Mouse (Mus musculus) heart, embryonic 14.5 days (tissue): Measurements from ENCODE around the gene Mib2. TPM values are rescaled to one million over a fixed set of nuclear protein-coding genes. Genes with fewer than 3 reads are reported as not detected.

ENCODE experiments used
- ATAC-seq: fragments of 200-750 bp; cut with Nextera tagmentation; 2 replicates; pipeline ENCODE4 v1.8.0; 2017; ENCODE audit warnings: low read depth, moderate TSS enrichment; ENCODE audit not compliant: insufficient number of reproducible peaks, insufficient read depth, low FRiP score
- H3K27ac ChIP-seq, 2 experiments: fragments of 200-500 bp in 1 of 2; fragments of 300-500 bp in 1 of 2; sonication (generic) in 1 of 2; replicated peaks in 1 of 2; 2 replicates each; pipeline ENCODE4 v1.5.1; 2012 to 2014; ENCODE audit warnings: low read depth in 2 of 2, low read length in 2 of 2, control low read depth in 1 of 2, mild to moderate bottlenecking in 1 of 2, mixed read lengths in 1 of 2; ENCODE audit not compliant: control insufficient read depth in 1 of 2, insufficient read depth in 1 of 2
- H3K27me3 ChIP-seq: fragments of 300-500 bp; sonication (generic); 2 replicates; pipeline ENCODE4 v1.6.1; 2014; ENCODE audit warnings: mild to moderate bottlenecking, low read length, control low read depth; ENCODE audit not compliant: control insufficient read depth, insufficient read depth
- H3K36me3 ChIP-seq: fragments of 300-500 bp; sonication (generic); 2 replicates; pipeline ENCODE4 v1.6.1; 2014; ENCODE audit warnings: mild to moderate bottlenecking, control low read depth, low read length, mixed read lengths; ENCODE audit not compliant: control insufficient read depth, insufficient read depth
- H3K4me1 ChIP-seq, 2 experiments: fragments of 200-500 bp in 1 of 2; fragments of 300-500 bp in 1 of 2; sonication (generic) in 1 of 2; 2 replicates each; pipeline ENCODE4 v1.6.1; 2012 to 2014; ENCODE audit warnings: low read length in 2 of 2, control low read depth in 1 of 2, mixed read lengths in 1 of 2; ENCODE audit not compliant: control insufficient read depth in 2 of 2, insufficient read depth in 2 of 2
- H3K4me2 ChIP-seq: fragments of 300-500 bp; sonication (generic); 2 replicates; pipeline ENCODE4 v1.6.1; 2014; ENCODE audit warnings: mild to moderate bottlenecking, low read length
- H3K4me3 ChIP-seq, 2 experiments: fragments of 200-500 bp in 1 of 2; fragments of 300-500 bp in 1 of 2; sonication (generic) in 1 of 2; 2 replicates each; pipeline ENCODE4 v1.5.1; 2012 to 2014; ENCODE audit warnings: low read length in 2 of 2, mild to moderate bottlenecking in 2 of 2, control low read depth in 1 of 2, low read depth in 1 of 2, moderate library complexity in 1 of 2; ENCODE audit not compliant: control insufficient read depth in 1 of 2, insufficient read depth in 1 of 2
- H3K9ac ChIP-seq: fragments of 300-500 bp; sonication (generic); 2 replicates; pipeline ENCODE4 v1.6.1; 2014; ENCODE audit warnings: mild to moderate bottlenecking, low read length
- H3K9me3 ChIP-seq: fragments of 300-500 bp; sonication (generic); 2 replicates; pipeline ENCODE4 v1.6.1; 2016; ENCODE audit warnings: low read length, control low read depth; ENCODE audit not compliant: control insufficient read depth
- WGBS: fragments of 180-500 bp; shearing (Covaris S2); extraction: QIAGEN DNeasy Blood & Tissue Kit; methylation state at CpG from one replicate; pipeline ENCODE4 v1.1.7; 2014; 5-methylcytosine and 5-hydroxymethylcytosine counted together
- polyA plus RNA-seq: library from polyadenylated mRNA; unstranded; fragments of >200 nt; fragmentation: Nextera tagmentation; extraction: Ambion mirVana; gene quantifications from 2 replicates; pipeline ENCODE4 v1.2.1, GENCODE M21; 2014

The Mib2 gene
- polyA plus RNA-seq, 1 experiment from 2014 or later = 15.3 TPM

DNA sequence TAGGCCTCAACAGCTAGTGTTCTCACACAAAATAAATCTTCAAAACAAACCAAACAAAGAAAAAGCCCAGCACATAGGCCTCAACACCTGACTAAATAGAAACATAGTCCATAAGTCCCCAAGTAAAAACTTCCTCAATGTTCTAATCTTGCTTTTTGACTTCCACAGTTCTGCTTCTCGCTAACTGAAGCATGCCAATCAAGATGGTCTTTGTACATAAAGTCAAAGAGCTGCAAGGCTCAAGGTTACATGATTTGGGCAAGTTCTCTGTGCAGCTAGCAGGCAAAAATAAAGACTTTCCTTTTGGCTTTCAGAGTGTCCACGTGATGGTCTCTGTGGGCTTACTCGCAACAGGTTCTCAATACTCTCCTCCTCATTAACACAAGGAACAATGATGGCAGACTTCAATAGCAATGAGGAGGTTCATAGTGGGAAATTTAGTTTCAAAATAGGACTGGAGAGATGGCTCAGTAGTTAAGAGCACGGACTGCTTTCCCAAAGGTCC, 34.5 kb upstream of the Mib2 start:
- H3K4me3 ChIP-seq = no peak overlapping the region
- H3K27ac ChIP-seq = no peak overlapping the region
- no peak for ATAC-seq
- no peak overlapping the region for H3K9ac ChIP-seq
- H3K4me1 ChIP-seq = peaks cover 5 to 18% of the 10 kb centered on the region in 2 experiments; a peak in 3 of 4 replicates
- no peak overlapping the region for H3K4me2 ChIP-seq
- no peaks in the 10 kb centered on the region for H3K9me3 ChIP-seq
- 94% methylated on average over 4 of the region's 4 CpGs for WGBS
- peaks cover 7% of the 10 kb centered on the region; the same call in 1 of the 2 replicates for H3K36me3 ChIP-seq
- H3K27me3 ChIP-seq = no peaks in the 10 kb centered on the region

DNA sequence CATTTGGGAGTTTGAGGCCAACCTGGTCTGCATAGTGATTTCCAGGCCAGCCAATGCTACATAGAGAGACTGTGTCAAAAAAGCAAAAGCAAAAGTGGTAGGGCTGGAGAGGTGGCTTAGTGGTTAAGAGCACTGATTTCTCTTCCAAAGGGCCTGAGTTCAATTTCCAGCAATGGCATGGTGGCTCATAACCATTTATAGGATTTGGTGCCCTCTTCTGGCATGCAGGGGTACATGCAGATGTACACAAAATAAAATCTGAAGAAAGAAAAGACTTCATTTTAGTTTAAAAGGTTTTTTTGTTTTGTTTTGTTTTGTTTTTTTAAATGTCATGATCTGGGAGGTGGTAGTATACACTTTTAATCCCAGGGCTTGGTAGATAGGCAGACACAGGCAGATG, 31.4 kb upstream of the Mib2 start:
- peaks cover 3 to 6% of the 10 kb centered on the region in 2 experiments; a peak in 2 of 4 replicates for H3K4me1 ChIP-seq
- H3K9ac ChIP-seq = no peak overlapping the region
- no peak overlapping the region for H3K4me2 ChIP-seq
- H3K27me3 ChIP-seq = peaks cover 9% of the 10 kb centered on the region; the same call in 1 of the 2 replicates
- no peak overlapping the region for H3K27ac ChIP-seq
- no peaks in the 10 kb centered on the region for H3K9me3 ChIP-seq
- no peaks in the 10 kb centered on the region for H3K36me3 ChIP-seq
- H3K4me3 ChIP-seq = no peak overlapping the region
- ATAC-seq = no peak

DNA sequence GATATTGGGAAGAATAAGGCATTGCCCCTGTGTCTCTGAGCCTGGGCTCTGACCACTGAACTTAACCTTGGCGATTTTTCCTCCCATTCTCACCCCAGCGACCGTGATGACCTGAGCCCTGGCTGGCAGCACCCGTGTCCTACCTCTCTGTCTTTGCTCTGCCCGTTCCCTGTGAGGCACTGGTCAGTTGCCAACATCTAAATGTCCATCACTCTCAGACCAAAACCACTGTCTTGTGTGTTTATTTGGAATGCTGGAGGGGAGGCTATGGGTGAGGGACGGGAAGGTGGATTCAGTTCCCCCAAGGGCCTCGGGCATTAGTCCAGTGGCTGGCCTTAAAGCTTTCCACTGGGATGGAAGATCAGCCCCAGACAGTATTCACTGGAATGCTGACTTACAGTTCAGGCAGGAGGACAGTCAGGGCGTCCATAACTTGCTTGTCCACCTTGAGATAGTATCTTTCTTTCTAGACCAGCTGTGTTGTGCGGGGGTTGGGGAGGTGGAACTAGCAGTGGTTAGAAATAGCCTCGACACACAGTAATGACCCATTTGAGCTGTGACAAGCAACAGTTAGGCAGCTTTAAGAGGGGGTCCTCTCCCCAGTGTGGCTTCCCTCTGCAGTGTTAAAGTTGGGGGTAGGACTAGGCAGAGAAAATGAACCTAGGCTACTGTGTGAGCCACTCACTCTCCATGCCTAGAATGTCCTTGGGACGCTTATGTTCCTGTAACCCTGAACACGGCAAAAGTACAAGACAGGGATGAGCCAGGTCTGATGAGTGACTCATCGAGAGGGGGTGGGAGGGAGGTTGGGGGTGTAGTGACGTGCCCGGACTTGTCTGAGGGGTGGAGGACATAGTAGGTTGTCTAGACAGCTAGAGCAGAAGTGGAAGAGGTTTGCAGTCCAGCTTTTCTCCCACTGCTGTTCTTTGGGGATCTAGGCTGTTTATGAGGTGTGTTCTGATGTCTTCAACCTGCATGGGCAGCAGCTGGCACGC, 27.6 kb upstream of the Mib2 start:
- no peak for ATAC-seq
- H3K27me3 ChIP-seq = peaks cover 17% of the 10 kb centered on the region; the same call in 1 of the 2 replicates
- no peak overlapping the region for H3K27ac ChIP-seq
- H3K4me2 ChIP-seq = no peak overlapping the region
- H3K36me3 ChIP-seq = no peaks in the 10 kb centered on the region
- no peaks in the 10 kb centered on the region for H3K9me3 ChIP-seq
- peak overlapping the region; percentile 21; the same call in 1 of the 2 replicates for H3K9ac ChIP-seq
- 61% methylated on average over 16 of the region's 16 CpGs for WGBS
- peaks cover 0 to 3% of the 10 kb centered on the region in 2 experiments; a peak in 3 of 4 replicates for H3K4me1 ChIP-seq
- no peak overlapping the region for H3K4me3 ChIP-seq

DNA sequence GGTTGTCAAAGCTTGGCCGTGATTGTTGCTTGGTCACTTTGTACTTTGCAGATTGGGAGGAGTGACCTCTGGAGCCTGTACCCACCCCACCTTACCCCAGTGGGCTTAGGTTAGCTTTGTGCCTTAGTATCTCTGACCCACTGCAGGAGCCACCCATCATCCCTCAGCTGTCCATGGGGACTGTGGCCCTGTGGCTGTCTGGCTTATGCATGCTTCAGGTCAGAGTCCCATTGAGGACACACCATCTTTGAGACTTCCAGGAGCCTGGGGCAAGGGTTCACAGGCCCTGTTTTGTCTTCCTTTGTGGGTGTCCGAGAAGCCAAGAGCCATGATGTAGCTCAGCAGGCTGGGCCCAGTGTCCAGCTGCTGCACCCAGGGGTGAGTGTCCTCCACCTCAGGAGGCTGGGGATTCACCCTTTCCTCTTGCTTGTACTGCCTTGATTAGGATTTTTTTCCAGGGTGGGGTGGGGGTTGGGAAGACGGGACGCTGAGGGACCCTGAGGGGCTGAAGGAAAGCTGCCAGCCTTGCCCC, 26.6 kb upstream of the Mib2 start:
- peaks cover 0 to 3% of the 10 kb centered on the region in 2 experiments; a peak in 3 of 4 replicates for H3K4me1 ChIP-seq
- no peak for ATAC-seq
- 75% methylated on average over 4 of the region's 4 CpGs for WGBS
- no peaks in the 10 kb centered on the region for H3K9me3 ChIP-seq
- H3K27ac ChIP-seq = no peak overlapping the region
- no peaks in the 10 kb centered on the region for H3K36me3 ChIP-seq
- peak overlapping the region; percentile 74; the same call in 1 of the 2 replicates for H3K9ac ChIP-seq
- no peak overlapping the region; a peak in 1 of 4 replicates for H3K4me3 ChIP-seq
- peaks cover 17% of the 10 kb centered on the region; the same call in 1 of the 2 replicates for H3K27me3 ChIP-seq
- H3K4me2 ChIP-seq = peak overlapping the region; percentile 97; the same call in 1 of the 2 replicates

DNA sequence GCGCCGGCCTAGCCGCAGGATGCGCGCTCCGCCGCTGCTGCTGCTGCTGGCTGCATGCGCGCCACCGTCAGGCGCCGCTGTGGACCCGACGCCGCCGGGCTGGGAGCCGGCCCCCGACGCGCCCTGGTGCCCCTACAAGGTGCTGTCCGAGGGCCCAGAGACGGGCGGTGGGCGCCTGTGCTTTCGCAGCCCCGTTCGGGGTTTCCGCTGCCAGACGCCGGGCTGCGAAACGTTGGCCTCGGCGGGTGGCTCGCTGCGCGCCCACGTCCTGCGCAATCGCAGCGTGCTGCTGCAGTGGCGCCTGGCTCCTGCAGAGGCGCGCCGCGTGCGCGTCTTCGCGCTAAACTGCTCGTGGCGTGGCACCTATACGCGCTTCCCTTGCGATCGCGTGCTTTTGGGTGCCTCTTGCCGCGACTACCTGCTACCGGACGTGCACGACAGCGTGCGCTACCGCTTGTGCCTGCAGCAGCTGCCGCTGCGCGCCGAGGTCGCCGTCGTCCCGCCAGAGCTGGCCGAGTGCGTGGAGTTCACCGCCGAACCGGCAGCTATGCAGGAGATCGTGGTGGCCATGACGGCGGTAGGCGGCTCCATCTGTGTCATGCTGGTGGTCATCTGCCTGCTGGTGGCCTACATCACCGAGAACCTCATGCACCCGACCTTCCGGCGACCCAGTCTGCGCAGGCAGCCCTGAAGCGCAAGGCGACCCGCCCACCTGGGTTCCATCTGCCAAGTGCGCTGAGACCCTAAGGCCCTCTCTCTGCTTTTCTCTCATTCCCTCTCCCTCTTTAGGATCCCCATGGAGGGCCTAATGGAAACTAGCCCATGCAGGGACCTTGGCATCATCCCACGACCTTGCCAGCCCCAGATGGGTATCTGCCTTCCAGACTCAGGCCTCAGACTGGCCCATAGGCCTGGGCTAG, 25.7 kb upstream of the Mib2 start:
- H3K27ac ChIP-seq = no peak overlapping the region
- peak; percentile 59 for ATAC-seq
- WGBS = 2% methylated on average over 92 of the region's 92 CpGs
- peaks cover 17% of the 10 kb centered on the region; the same call in 1 of the 2 replicates for H3K27me3 ChIP-seq
- H3K4me3 ChIP-seq = peak overlapping the region; percentile 60 to 61
- peak overlapping the region; percentile 74 for H3K9ac ChIP-seq
- no peaks in the 10 kb centered on the region for H3K36me3 ChIP-seq
- H3K4me2 ChIP-seq = peak overlapping the region; percentile 97
- no peaks in the 10 kb centered on the region for H3K9me3 ChIP-seq
- H3K4me1 ChIP-seq = peaks cover 0 to 3% of the 10 kb centered on the region in 2 experiments; a peak in 3 of 4 replicates

DNA sequence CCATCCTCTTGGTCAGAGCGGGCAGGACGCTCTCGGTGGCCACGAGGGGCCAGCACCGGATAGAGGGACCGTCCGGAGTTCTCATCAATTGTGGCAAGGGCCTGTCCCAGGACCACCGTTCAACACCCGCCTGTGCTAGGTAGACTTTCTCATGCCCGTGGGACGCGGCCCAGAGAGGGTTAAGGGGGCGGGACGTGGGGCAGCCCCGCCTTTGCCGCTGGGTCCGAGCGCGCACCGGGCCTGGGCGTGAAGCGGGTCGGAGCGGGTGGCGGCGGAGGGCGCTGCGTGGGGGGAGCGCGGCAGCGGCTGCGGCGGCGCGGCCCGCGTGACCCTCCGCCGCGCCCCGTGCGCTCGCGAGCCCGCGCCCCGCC, 25.1 kb upstream of the Mib2 start, which contains the start of gene Fndc10:
Fndc10 (plus strand) TSS at position 232 of the 371 bp plus-strand sequence.
- Histone ChIP-seq H3K4me3 (peak within 1 kb of the TSS; percentile 60 to 61), H3K9ac (peak within 1 kb of the TSS; percentile 74), H3K4me2 (peak within 1 kb of the TSS; percentile 97), H3K36me3 (no peaks in the 10 kb centered on the region), H3K4me1 (peaks cover 0 to 3% of the 10 kb centered on the region in 2 experiments; a peak in 3 of 4 replicates), H3K27me3 (peaks cover 17% of the 10 kb centered on the region; the same call in 1 of the 2 replicates), H3K27ac (no peak within 1 kb of the TSS), H3K9me3 (no peaks in the 10 kb centered on the region)
- 0% methylated on average over 22 of the region's 47 CpGs for WGBS
- peak; percentile 44 for ATAC-seq
